Mouse (Mus musculus) urinary bladder, postnatal 0 days (tissue): ENCODE measurements around the gene Ybx2. TPM values are rescaled to one million over a fixed set of nuclear protein-coding genes. Genes with fewer than 3 reads are reported as not detected.

Experiments used
- microRNA-seq: library from miRNA; unstranded; fragments of <30 nt; microRNA quantifications from one replicate; pipeline ENCODE4, GENCODE M21; 2016
- polyA plus RNA-seq: library from polyadenylated mRNA; unstranded; fragments of >200 nt; fragmentation: Nextera tagmentation; extraction: Ambion mirVana; gene quantifications from 2 replicates; pipeline ENCODE4 v1.2.1, GENCODE M21; 2015

The Ybx2 gene
- polyA plus RNA-seq = 0.54 and 1.3 TPM in 2 replicates

DNA sequence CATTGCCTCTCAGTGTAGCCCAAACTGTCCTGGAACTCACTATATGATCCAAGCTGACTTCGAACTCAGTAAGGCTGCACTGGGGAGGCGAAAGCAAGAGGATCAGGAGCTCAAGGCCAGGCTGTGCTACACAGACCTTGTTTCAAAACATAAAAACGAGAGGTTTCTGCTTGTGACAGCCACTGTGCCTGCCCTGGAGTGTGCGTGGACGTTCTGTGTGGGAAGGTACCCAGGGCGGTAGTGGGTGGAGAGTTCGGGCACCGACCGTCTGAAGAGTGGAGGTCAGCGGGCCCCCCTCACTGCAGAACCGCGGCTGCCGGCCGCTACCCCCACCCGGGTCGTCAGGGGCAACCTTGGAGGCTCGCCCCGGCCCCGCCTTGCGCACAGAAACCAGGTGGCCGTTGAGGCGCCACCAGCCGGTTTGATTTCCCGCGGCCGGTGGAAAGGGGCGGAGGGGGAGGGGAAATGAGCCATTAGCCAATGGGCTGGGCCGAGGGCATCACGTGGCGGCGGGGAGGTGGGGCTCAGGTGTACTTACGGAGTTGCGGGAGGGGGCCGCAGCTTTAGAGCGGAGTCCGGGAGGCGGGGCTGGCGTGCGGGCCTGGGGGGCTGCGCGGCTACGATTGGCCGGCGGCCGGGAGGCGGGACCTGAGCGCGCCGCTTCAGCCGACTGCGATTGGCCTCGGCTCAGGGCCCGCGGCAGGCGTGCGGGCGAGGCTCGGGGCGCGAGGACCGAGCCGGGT is at the start of gene Ybx2:
Ybx2 (plus strand) TSS at position 660 of the 743 bp plus-strand sequence.

DNA sequence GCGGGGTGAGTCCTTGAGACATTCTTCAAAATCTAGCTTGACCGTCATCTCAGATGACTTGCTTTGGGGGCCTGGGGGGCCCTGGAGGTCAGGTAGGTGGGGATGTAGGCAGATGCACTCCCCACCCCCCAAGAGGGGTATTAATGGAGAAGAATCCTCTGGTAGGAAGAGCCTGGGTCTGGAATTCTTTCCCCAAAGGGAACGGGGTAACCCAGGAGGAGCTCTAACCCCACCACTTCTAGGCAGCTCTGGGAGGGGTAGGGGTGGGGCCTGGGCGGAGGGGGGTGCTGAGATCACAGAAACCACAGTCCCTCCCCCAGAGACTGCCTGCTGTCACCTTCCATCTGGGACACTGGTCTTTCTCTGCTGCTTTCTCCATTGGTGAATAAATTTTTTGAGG is 40.3 kb upstream of the Ybx2 start, which contains the start of gene Acap1:
Acap1 (minus strand) TSS at position 249 of the 400 bp plus-strand sequence.

GRCm38 (mm10) chr11:69900471-69901405 is 34.9 kb upstream of the Ybx2 start, which contains the start of the genes 2810408A11Rik and Neurl4:
2810408A11Rik (minus strand) TSS chr11:69900987.
Neurl4 (plus strand) TSS chr11:69901072.

GRCm38 (mm10) chr11:69913554-69914371 is 21.8 kb upstream of the Ybx2 start, which contains the start of gene Gps2:
Gps2 (plus strand) TSS chr11:69913888.

DNA sequence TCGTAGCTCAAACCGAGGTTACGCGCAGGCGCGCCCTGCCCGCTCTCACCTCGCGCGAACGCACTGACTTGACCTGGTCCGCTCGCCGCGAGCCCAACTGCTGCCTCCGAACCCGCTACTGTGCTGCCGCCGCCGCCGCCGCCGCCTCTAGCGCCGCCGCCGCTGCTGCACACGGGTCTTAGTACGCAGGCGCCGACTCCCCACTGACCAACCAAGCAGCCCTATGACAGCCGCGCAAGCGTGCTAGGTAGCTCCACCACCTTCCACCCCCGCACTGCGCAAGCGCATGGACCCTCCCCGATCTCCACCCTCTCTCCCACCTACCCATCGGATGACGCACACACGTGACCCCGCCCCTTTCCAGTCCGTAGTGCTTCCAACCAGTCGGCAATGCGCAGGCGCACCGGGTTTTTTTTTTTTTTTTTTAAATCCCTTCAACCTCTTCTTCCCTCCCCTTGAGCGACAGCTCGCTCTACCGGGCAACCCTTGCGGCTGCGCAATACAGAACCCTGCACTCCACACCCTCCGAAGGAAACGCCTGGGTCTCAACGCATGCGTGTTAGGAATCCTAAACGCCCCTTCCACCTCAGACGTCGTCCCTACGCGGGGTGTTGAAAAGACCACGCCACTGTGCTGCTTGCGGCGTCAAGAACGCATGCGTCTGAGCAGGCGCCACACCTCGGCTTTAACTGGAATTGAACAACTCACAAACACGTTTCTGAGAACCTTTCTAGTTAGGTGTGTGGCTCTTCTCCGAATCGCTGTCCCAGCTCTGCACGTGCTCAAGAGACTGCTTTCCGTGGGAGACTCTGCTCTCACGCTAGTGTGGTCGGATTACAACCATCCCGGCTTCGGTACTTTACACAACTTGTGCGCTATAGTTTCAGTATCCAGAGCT is 14.2 kb upstream of the Ybx2 start, which contains the start of gene Eif5a:
Eif5a (minus strand) TSS at position 845 of the 898 bp plus-strand sequence.

DNA sequence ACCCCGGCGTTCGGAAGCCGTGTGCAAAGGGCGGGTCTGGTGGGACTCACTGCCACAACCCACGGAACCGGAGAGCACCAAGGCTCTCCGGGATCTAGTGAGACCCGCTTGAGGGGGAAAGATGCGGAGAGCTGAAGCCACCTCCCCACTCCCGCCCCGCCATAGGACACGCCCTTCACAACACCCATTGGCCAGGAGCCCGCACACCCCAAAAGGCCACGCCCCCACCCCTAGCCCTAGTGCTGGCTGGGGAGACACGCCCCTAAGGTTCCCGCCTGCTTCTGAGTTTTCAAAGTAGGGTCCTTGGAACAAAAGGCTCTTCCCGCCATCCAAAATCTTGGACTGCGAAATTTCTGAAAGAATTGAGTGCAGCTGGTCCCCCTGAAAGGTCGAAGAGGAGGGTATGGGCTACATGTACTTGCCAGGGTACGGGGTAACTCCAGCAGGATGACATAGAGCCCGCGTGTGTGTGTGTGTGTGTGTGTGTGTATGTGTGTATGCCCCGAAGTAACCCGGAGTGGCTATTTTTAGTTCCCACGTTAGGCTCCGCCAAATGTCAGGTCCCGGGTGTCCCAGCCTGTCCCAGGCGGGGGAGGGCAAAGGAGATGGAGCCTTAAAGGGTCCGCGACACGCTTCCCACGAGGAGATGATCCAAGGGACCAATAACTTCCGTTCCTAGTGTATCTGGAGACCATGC is 12.6 kb downstream of the Ybx2 start, which contains the start of gene Slc2a4:
Slc2a4 (minus strand) TSS at position 123 of the 697 bp plus-strand sequence.

GRCm38 (mm10) chr11:69964650-69965270 is 29.2 kb downstream of the Ybx2 start, which contains the start of gene Cldn7:
Cldn7 (plus strand) TSS chr11:69964779.

DNA sequence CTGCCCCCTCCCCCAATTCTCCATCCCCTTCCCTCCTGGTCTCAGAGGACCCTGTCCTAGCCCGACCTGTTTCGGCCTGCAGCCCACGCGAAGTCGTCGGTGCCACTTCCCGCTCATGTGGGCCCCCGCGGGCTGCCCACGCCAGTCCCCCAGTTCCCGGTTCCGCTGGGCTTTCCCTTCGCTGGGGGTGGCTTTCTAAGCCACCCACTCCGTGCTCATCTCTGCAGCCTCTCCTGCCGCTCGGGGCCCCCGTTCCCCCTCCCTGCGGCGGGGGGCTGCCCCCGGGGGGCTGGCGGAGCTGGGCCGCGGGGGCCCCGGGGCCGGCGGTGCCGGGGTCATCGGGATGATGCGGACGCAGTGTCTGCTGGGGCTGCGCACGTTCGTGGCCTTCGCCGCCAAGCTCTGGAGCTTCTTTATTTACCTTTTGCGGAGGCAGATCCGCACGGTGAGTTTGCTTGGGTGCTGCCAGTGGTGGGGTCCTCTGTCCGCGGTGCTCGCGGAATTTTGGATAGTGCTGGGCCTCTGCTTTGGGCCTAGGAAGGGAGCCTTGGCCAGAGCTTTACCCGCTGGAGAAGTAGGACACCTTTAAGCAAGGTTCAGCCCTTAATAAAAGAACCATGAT is 45.7 kb downstream of the Ybx2 start, which contains the start of gene Ctdnep1:
Ctdnep1 (plus strand) TSS at position 16 of the 622 bp plus-strand sequence.

GRCm38 (mm10) chr11:69982225-69982624 is 46.6 kb downstream of the Ybx2 start, which contains the start of gene Elp5:
Elp5 (minus strand) TSS chr11:69982517.

Small RNAs within 50 kb of the gene (microRNA-seq; reads per million reads assigned to microRNA genes)
- gene Gm44349 = not detected

Other genes starting within 250 kb of the Ybx2 start
- gene Tnfsf12, start 239.9 kb upstream of the Ybx2 start, polyA plus RNA-seq = 17.2 and 17.8 TPM in 2 replicates
- 4.7 and 5.4 TPM in 2 replicates for gene Tnfsfm13, start 239.7 kb upstream of the Ybx2 start, polyA plus RNA-seq
- 9.3 and 10.3 TPM in 2 replicates for gene Polr2a, start 177.2 kb upstream of the Ybx2 start, polyA plus RNA-seq
- gene Slc35g3, start 173.8 kb upstream of the Ybx2 start, polyA plus RNA-seq = not detected in 2 replicates
- gene Zbtb4, start 169.9 kb upstream of the Ybx2 start, polyA plus RNA-seq = 3.9 and 4.3 TPM in 2 replicates
- 5.9 and 6.9 TPM in 2 replicates for gene Chrnb1, start 139.9 kb upstream of the Ybx2 start, polyA plus RNA-seq
- 0.78 and 0.86 TPM in 2 replicates for gene Fgf11, start 133.9 kb upstream of the Ybx2 start, polyA plus RNA-seq
- 13.7 TPM in 2 replicates for gene Tmem102, start 130.2 kb upstream of the Ybx2 start, polyA plus RNA-seq
- not detected in 2 replicates for gene Gm39566, start 120.5 kb upstream of the Ybx2 start, polyA plus RNA-seq
- gene Spem2, start 117.3 kb upstream of the Ybx2 start, polyA plus RNA-seq = not detected in 2 replicates
- 0.25 TPM in 1 of 2 replicates, not detected in the other for gene Spem1, start 113.6 kb upstream of the Ybx2 start, polyA plus RNA-seq
- 3.0 and 3.5 TPM in 2 replicates for gene Nlgn2, start 98.0 kb upstream of the Ybx2 start, polyA plus RNA-seq
- gene Tmem256, start 97.3 kb upstream of the Ybx2 start, polyA plus RNA-seq = 421 and 430 TPM in 2 replicates
- gene Plscr3, start 89.4 kb upstream of the Ybx2 start, polyA plus RNA-seq = 94.6 and 111 TPM in 2 replicates
- gene Tnk1, start 77.1 kb upstream of the Ybx2 start, polyA plus RNA-seq = 6.2 and 6.4 TPM in 2 replicates
- not detected in 2 replicates for gene Tmem95, start 57.8 kb upstream of the Ybx2 start, polyA plus RNA-seq
- 9.2 and 10.3 TPM in 2 replicates for gene Kctd11, start 54.4 kb upstream of the Ybx2 start, polyA plus RNA-seq
- gene Acap1, start 40.3 kb upstream of the Ybx2 start, polyA plus RNA-seq = 0.14 and 0.47 TPM in 2 replicates
- 2.4 and 2.8 TPM in 2 replicates for gene 2810408A11Rik, start 34.8 kb upstream of the Ybx2 start, polyA plus RNA-seq
- 3.3 and 4.0 TPM in 2 replicates for gene Neurl4, start 34.7 kb upstream of the Ybx2 start, polyA plus RNA-seq
- 40.4 and 40.8 TPM in 2 replicates for gene Gps2, start 21.9 kb upstream of the Ybx2 start, polyA plus RNA-seq
- gene Eif5a, start 13.8 kb upstream of the Ybx2 start, polyA plus RNA-seq = 1,055 and 1,123 TPM in 2 replicates
- 181 and 186 TPM in 2 replicates for gene Slc2a4, start 12.4 kb downstream of the Ybx2 start, polyA plus RNA-seq
- 61.3 and 78.2 TPM in 2 replicates for gene Cldn7, start 29.0 kb downstream of the Ybx2 start, polyA plus RNA-seq
- gene Ctdnep1, start 45.4 kb downstream of the Ybx2 start, polyA plus RNA-seq = 17.5 and 18.5 TPM in 2 replicates
- 83.8 and 90.4 TPM in 2 replicates for gene Elp5, start 46.7 kb downstream of the Ybx2 start, polyA plus RNA-seq
- gene Gabarap, start 55.3 kb downstream of the Ybx2 start, polyA plus RNA-seq = 483 and 506 TPM in 2 replicates
- gene Phf23, start 60.0 kb downstream of the Ybx2 start, polyA plus RNA-seq = 46.2 and 46.3 TPM in 2 replicates
- 13.4 and 13.8 TPM in 2 replicates for gene Dvl2, start 64.8 kb downstream of the Ybx2 start, polyA plus RNA-seq
- gene Acadvl, start 79.6 kb downstream of the Ybx2 start, polyA plus RNA-seq = 89.2 and 94.2 TPM in 2 replicates
- 4.8 and 5.2 TPM in 2 replicates for gene Dlg4, start 81.1 kb downstream of the Ybx2 start, polyA plus RNA-seq
- 0.23 and 0.55 TPM in 2 replicates for gene Asgr1, start 118.3 kb downstream of the Ybx2 start, polyA plus RNA-seq
- gene Asgr2, start 156.8 kb downstream of the Ybx2 start, polyA plus RNA-seq = not detected in 2 replicates
- 0.58 and 0.90 TPM in 2 replicates for gene Mgl2, start 194.5 kb downstream of the Ybx2 start, polyA plus RNA-seq
- gene Clec10a, start 220.4 kb downstream of the Ybx2 start, polyA plus RNA-seq = 1.6 and 2.0 TPM in 2 replicates